Mouse (Mus musculus): ENCODE measurements around the gene Zfr2. TPM values are rescaled to one million over a fixed set of nuclear protein-coding genes. Genes with fewer than 3 reads are reported as not detected.

Gene Zfr2
- total RNA-seq, 1 experiment from 2014 or later: 22.3 TPM

GRCm38 (mm10) chr10:81288601-81289000 lies 55.6 kb downstream of the Zfr2 start:
- DNase-seq: no peak

- peak; percentile 60 for DNase-seq
Observed at GRCm38 (mm10) chr10:81289278-81289677, 56.3 kb downstream of the Zfr2 start.

- no peak for DNase-seq
Observed at GRCm38 (mm10) chr10:81289811-81290210, 56.9 kb downstream of the Zfr2 start.

GRCm38 (mm10) chr10:81290698-81291460 lies 57.9 kb downstream of the Zfr2 start:
- no peak for DNase-seq

GRCm38 (mm10) chr10:81291511-81292104 lies 58.7 kb downstream of the Zfr2 start, which contains the start of gene Tjp3:
Gene Tjp3 (minus strand): TSS chr10:81291581.
- no peak for DNase-seq

GRCm38 (mm10) chr10:81292554-81293333 lies 59.8 kb downstream of the Zfr2 start, which contains the start of gene Pip5k1c:
Gene Pip5k1c (plus strand): TSS chr10:81292963.
- peak; percentile 97 for DNase-seq

GRCm38 (mm10) chr10:81293334-81294030 lies 60.5 kb downstream of the Zfr2 start:
- DNase-seq: no peak

GRCm38 (mm10) chr10:81294442-81294841 lies 61.5 kb downstream of the Zfr2 start:
- DNase-seq: no peak

- no peak for DNase-seq
Observed at GRCm38 (mm10) chr10:81295185-81295584, 62.2 kb downstream of the Zfr2 start.

- no peak for DNase-seq
Observed at GRCm38 (mm10) chr10:81297246-81297645, 64.3 kb downstream of the Zfr2 start.

GRCm38 (mm10) chr10:81297845-81298244 lies 64.9 kb downstream of the Zfr2 start:
- DNase-seq: no peak

GRCm38 (mm10) chr10:81298369-81299100 lies 65.6 kb downstream of the Zfr2 start:
- DNase-seq: no peak

- no peak for DNase-seq
Observed at GRCm38 (mm10) chr10:81299585-81300351, 66.8 kb downstream of the Zfr2 start.

- no peak for DNase-seq
Observed at GRCm38 (mm10) chr10:81300352-81300907, 67.5 kb downstream of the Zfr2 start.

GRCm38 (mm10) chr10:81301321-81301720 lies 68.4 kb downstream of the Zfr2 start:
- DNase-seq: no peak

Small RNA genes within 50 kb of the gene (microRNA-seq; reads per million reads assigned to microRNA genes)
- 6.4 to 7.2 reads per million in 2 experiments for gene Mir3057

Other genes starting within 250 kb of the Zfr2 start
- gene Gng7, start 218.2 kb upstream of the Zfr2 start, total RNA-seq (2021): 4.5 and 7.8 TPM in 2 replicates
- 1.9 and 2.9 TPM in 2 replicates for gene Diras1, start 207.5 kb upstream of the Zfr2 start, total RNA-seq (2021)
- gene Slc39a3, start 195.7 kb upstream of the Zfr2 start, total RNA-seq (2021): 45.1 and 80.7 TPM in 2 replicates
- 198 and 223 TPM in 2 replicates for gene Sgta, start 173.0 kb upstream of the Zfr2 start, total RNA-seq (2021)
- gene Thop1, start 163.1 kb upstream of the Zfr2 start, total RNA-seq (2021): 54.3 and 80.2 TPM in 2 replicates
- gene Creb3l3, start 134.3 kb upstream of the Zfr2 start, total RNA-seq (2021): 1.6 and 2.7 TPM in 2 replicates
- gene Map2k2, start 127.2 kb upstream of the Zfr2 start, total RNA-seq (2021): 182 and 184 TPM in 2 replicates
- gene Zbtb7a, start 97.9 kb upstream of the Zfr2 start, total RNA-seq (2021): 72.8 and 96.8 TPM in 2 replicates
- 33.1 and 36.9 TPM in 2 replicates for gene Pias4, start 65.2 kb upstream of the Zfr2 start, total RNA-seq (2021)
- gene Eef2, start 56.5 kb upstream of the Zfr2 start, total RNA-seq (2021): 1,495 and 1,572 TPM in 2 replicates
- gene Dapk3, start 50.1 kb upstream of the Zfr2 start, total RNA-seq (2021): 70.8 and 76.5 TPM in 2 replicates
- gene 4930442H23Rik, start 49.3 kb upstream of the Zfr2 start, total RNA-seq (2021): not detected in 2 replicates
- gene Nmrk2, start 31.1 kb upstream of the Zfr2 start, total RNA-seq (2021): not detected in 2 replicates
- 1.0 and 2.8 TPM in 2 replicates for gene Atcay, start 2.3 kb upstream of the Zfr2 start, total RNA-seq (2021)
- 0.82 and 1.4 TPM in 2 replicates for gene Matk, start 19.8 kb downstream of the Zfr2 start, total RNA-seq (2021)
- gene Mrpl54, start 33.8 kb downstream of the Zfr2 start, total RNA-seq (2021): 116 and 128 TPM in 2 replicates
- gene Apba3, start 33.8 kb downstream of the Zfr2 start, total RNA-seq (2021): 70.4 and 110 TPM in 2 replicates
- gene Tjp3, start 58.4 kb downstream of the Zfr2 start, total RNA-seq (2021): 0.18 TPM in 1 of 2 replicates, not detected in the other
- 44.6 and 51.8 TPM in 2 replicates for gene Pip5k1c, start 59.8 kb downstream of the Zfr2 start, total RNA-seq (2021)
- 44.0 and 45.7 TPM in 2 replicates for gene Cactin, start 87.9 kb downstream of the Zfr2 start, total RNA-seq (2021)
- 65.7 and 69.5 TPM in 2 replicates for gene Tbxa2r, start 95.6 kb downstream of the Zfr2 start, total RNA-seq (2021)
- gene Gipc3, start 110.1 kb downstream of the Zfr2 start, total RNA-seq (2021): 4.5 and 4.7 TPM in 2 replicates
- gene Hmg20b, start 117.3 kb downstream of the Zfr2 start, total RNA-seq (2021): 102 and 111 TPM in 2 replicates
- gene Mfsd12, start 124.3 kb downstream of the Zfr2 start, total RNA-seq (2021): 14.3 and 21.6 TPM in 2 replicates
- gene 4930404N11Rik, start 132.7 kb downstream of the Zfr2 start, total RNA-seq (2021): 1.4 and 2.4 TPM in 2 replicates
- 49.3 and 51.6 TPM in 2 replicates for gene Fzr1, start 145.4 kb downstream of the Zfr2 start, total RNA-seq (2021)
- 48.4 and 52.7 TPM in 2 replicates for gene Dohh, start 151.3 kb downstream of the Zfr2 start, total RNA-seq (2021)
- 1.7 TPM in 2 replicates for gene Gm48551, start 151.3 kb downstream of the Zfr2 start, total RNA-seq (2021)
- 1.5 TPM in 1 of 2 replicates, not detected in the other for gene Gm48552, start 155.8 kb downstream of the Zfr2 start, total RNA-seq (2021)
- gene Smim24, start 159.9 kb downstream of the Zfr2 start, total RNA-seq (2021): 1.4 TPM in 1 of 2 replicates, not detected in the other
- gene Nfic, start 222.5 kb downstream of the Zfr2 start, total RNA-seq (2021): 100 and 129 TPM in 2 replicates
- 0.43 and 1.2 TPM in 2 replicates for gene Celf5, start 249.6 kb downstream of the Zfr2 start, total RNA-seq (2021)

All from adrenal gland, postnatal 25 days (tissue).